Mouse (Mus musculus): ENCODE data around the gene Bri3.

- no peak for TF ChIP-seq CTCF (IDR thresholded peaks at IDR 0.05; ENCODE audit: low read depth, low read length)
- TF ChIP-seq POLR2A (IDR thresholded peaks at IDR 0.05; ENCODE audit: extremely low read depth, insufficient read depth, low read length), result no peak
Observed at GRCm38 (mm10) chr5:144218061-144218460, 26.2 kb upstream of the Bri3 start.
